Mouse (Mus musculus) limb, embryonic 10.5 days (tissue): ENCODE measurements around the gene Anapc11. TPM values are rescaled to one million over a fixed set of nuclear protein-coding genes. Genes with fewer than 3 reads are reported as not detected.

Experiments used
- DNase-seq: peaks from one replicate; pipeline ENCODE4 v3.0.0-alpha.2; 2017; ENCODE audit warnings: low spot score
- H3K27ac ChIP-seq: fragments of 300-500 bp; sonication (generic); 2 replicates; pipeline ENCODE4 v1.5.1; 2016; ENCODE audit warnings: mild to moderate bottlenecking
- H3K27me3 ChIP-seq: fragments of 300-500 bp; sonication (generic); 2 replicates; pipeline ENCODE4 v1.6.1; 2016; ENCODE audit warnings: low read depth, mild to moderate bottlenecking; ENCODE audit not compliant: poor library complexity, severe bottlenecking
- H3K36me3 ChIP-seq: fragments of 300-500 bp; sonication (generic); 2 replicates; pipeline ENCODE4 v1.6.1; 2016; ENCODE audit warnings: mild to moderate bottlenecking, moderate library complexity
- H3K4me1 ChIP-seq: fragments of 300-500 bp; sonication (generic); 2 replicates; pipeline ENCODE4 v1.6.1; 2016
- H3K4me3 ChIP-seq: fragments of 300-500 bp; sonication (generic); 2 replicates; pipeline ENCODE4 v1.5.1; 2016; ENCODE audit warnings: mild to moderate bottlenecking, moderate library complexity
- H3K9me3 ChIP-seq: fragments of 300-500 bp; sonication (generic); replicated peaks from 2 replicates; pipeline ENCODE4 v1.6.1; 2016; ENCODE audit warnings: mild to moderate bottlenecking
- WGBS: fragments of 180-500 bp; shearing (Covaris S2); methylation state at CpG from one replicate; pipeline ENCODE4 v1.1.7; 2016; 5-methylcytosine and 5-hydroxymethylcytosine counted together
- polyA plus RNA-seq: library from polyadenylated mRNA; unstranded; fragments of >200 nt; fragmentation: Nextera tagmentation; extraction: Ambion mirVana; gene quantifications from 2 replicates; pipeline ENCODE4 v1.2.1, GENCODE M21; 2016

The Anapc11 gene
- polyA plus RNA-seq, 1 experiment from 2014 or later: 207 TPM

GRCm38 (mm10) chr11:120615606-120616203 lies 17.5 kb downstream of the Anapc11 start:
- Histone ChIP-seq H3K36me3 (peaks cover 81% of the 10 kb centered on the region), H3K27me3 (no peaks in the 10 kb centered on the region), H3K9me3 (no peaks in the 10 kb centered on the region), H3K4me1 (peaks cover 20% of the 10 kb centered on the region), H3K4me3 (peak overlapping the region; percentile 16; the same call in 1 of the 2 replicates), H3K27ac (no peak overlapping the region)
- DNase-seq: no peak
- 95% methylated on average over 11 of the region's 11 CpGs for WGBS

GRCm38 (mm10) chr11:120616617-120617294 lies 18.5 kb downstream of the Anapc11 start:
- no peak for DNase-seq
- peak overlapping the region; percentile 85 for H3K4me3 ChIP-seq
- H3K4me1 ChIP-seq: peaks cover 20% of the 10 kb centered on the region
- WGBS: 51% methylated on average over 4 of the region's 4 CpGs
- peaks cover 81% of the 10 kb centered on the region for H3K36me3 ChIP-seq
- peak overlapping the region; percentile 90 for H3K27ac ChIP-seq
- H3K9me3 ChIP-seq: no peaks in the 10 kb centered on the region
- H3K27me3 ChIP-seq: no peaks in the 10 kb centered on the region

GRCm38 (mm10) chr11:120617519-120618112 lies 19.4 kb downstream of the Anapc11 start, which contains the start of gene Pcyt2:
TSS of gene Pcyt2 (minus strand) at chr11:120617936.
- peak; percentile 93 for DNase-seq
- H3K9me3 ChIP-seq: no peaks in the 10 kb centered on the region
- H3K4me3 ChIP-seq: peak within 1 kb of the TSS; percentile 85
- no peaks in the 10 kb centered on the region for H3K27me3 ChIP-seq
- peaks cover 80% of the 10 kb centered on the region for H3K36me3 ChIP-seq
- H3K4me1 ChIP-seq: peaks cover 20% of the 10 kb centered on the region
- WGBS: 1% methylated on average over 56 of the region's 56 CpGs
- H3K27ac ChIP-seq: peak within 1 kb of the TSS; percentile 90

- DNase-seq: no peak
- peaks cover 22% of the 10 kb centered on the region for H3K4me1 ChIP-seq
- 0 out of 2 replicates have a peak overlapping the region, but pooled peaks have one; percentile 85 for H3K4me3 ChIP-seq
- no peaks in the 10 kb centered on the region for H3K9me3 ChIP-seq
- no peaks in the 10 kb centered on the region for H3K27me3 ChIP-seq
- 94% methylated on average over 25 of the region's 25 CpGs for WGBS
- no peak overlapping the region for H3K27ac ChIP-seq
- H3K36me3 ChIP-seq: peaks cover 76% of the 10 kb centered on the region
Observed at GRCm38 (mm10) chr11:120618619-120619535, 20.7 kb downstream of the Anapc11 start.

- H3K4me1 ChIP-seq: peaks cover 33% of the 10 kb centered on the region
- H3K4me3 ChIP-seq: no peak overlapping the region
- no peaks in the 10 kb centered on the region for H3K9me3 ChIP-seq
- H3K27me3 ChIP-seq: no peaks in the 10 kb centered on the region
- no peak overlapping the region for H3K27ac ChIP-seq
- no peak for DNase-seq
- peaks cover 65% of the 10 kb centered on the region for H3K36me3 ChIP-seq
- 95% methylated on average over 14 of the region's 14 CpGs for WGBS
Observed at GRCm38 (mm10) chr11:120620195-120620594, 22.0 kb downstream of the Anapc11 start.

GRCm38 (mm10) chr11:120622805-120623204 lies 24.6 kb downstream of the Anapc11 start:
- whole genome bisulfite sequencing: 93% methylated on average over 6 of the region's 6 CpGs
- Histone ChIP-seq H3K36me3 (peaks cover 73% of the 10 kb centered on the region), H3K27me3 (no peaks in the 10 kb centered on the region), H3K4me1 (peaks cover 26% of the 10 kb centered on the region), H3K27ac (no peak overlapping the region), H3K9me3 (no peaks in the 10 kb centered on the region), H3K4me3 (no peak overlapping the region)
- DNase-seq: no peak

- Histone ChIP-seq H3K36me3 (peaks cover 70% of the 10 kb centered on the region), H3K27ac (peak overlapping the region; percentile 79), H3K4me3 (peak overlapping the region; percentile 87), H3K4me1 (peaks cover 22% of the 10 kb centered on the region), H3K27me3 (no peaks in the 10 kb centered on the region), H3K9me3 (no peaks in the 10 kb centered on the region)
- DNase-seq: peak; percentile 74
- 13% methylated on average over 30 of the region's 30 CpGs for WGBS
Observed at GRCm38 (mm10) chr11:120623961-120624679, 25.9 kb downstream of the Anapc11 start.

- Histone ChIP-seq H3K9me3 (no peaks in the 10 kb centered on the region), H3K27me3 (no peaks in the 10 kb centered on the region), H3K4me3 (peak overlapping the region; percentile 87), H3K36me3 (peaks cover 71% of the 10 kb centered on the region), H3K4me1 (peaks cover 28% of the 10 kb centered on the region), H3K27ac (peak overlapping the region; percentile 79)
- 0% methylated on average over 53 of the region's 53 CpGs for WGBS
- DNase-seq: peak; percentile 90
Observed at GRCm38 (mm10) chr11:120624680-120625111, 26.5 kb downstream of the Anapc11 start.

GRCm38 (mm10) chr11:120625152-120625775 lies 27.0 kb downstream of the Anapc11 start, which contains the start of gene Sirt7:
TSS of gene Sirt7 (minus strand) at chr11:120625240.
- Histone ChIP-seq H3K36me3 (peaks cover 71% of the 10 kb centered on the region), H3K4me1 (peaks cover 33% of the 10 kb centered on the region), H3K9me3 (no peaks in the 10 kb centered on the region), H3K27me3 (no peaks in the 10 kb centered on the region), H3K27ac (peak within 1 kb of the TSS; percentile 79), H3K4me3 (peak within 1 kb of the TSS; percentile 87)
- 23% methylated on average over 5 of the region's 5 CpGs for WGBS
- no peak for DNase-seq

GRCm38 (mm10) chr11:120626785-120627467 lies 28.7 kb downstream of the Anapc11 start:
- 94% methylated on average over 11 of the region's 11 CpGs for WGBS
- peaks cover 57% of the 10 kb centered on the region for H3K36me3 ChIP-seq
- H3K27me3 ChIP-seq: no peaks in the 10 kb centered on the region
- no peak overlapping the region for H3K27ac ChIP-seq
- no peak for DNase-seq
- H3K4me3 ChIP-seq: no peak overlapping the region
- H3K9me3 ChIP-seq: no peaks in the 10 kb centered on the region
- peaks cover 50% of the 10 kb centered on the region for H3K4me1 ChIP-seq
